Mouse (Mus musculus) limb, embryonic 11.5 days (tissue): ENCODE measurements at regions not wholly inside any gene's neighbourhood (a gene's known extent, or its start where the extent isn't known, plus 50 kb on each side); places are given as distances from the start of the nearest gene placed in this dataset.

ENCODE experiments used
- ATAC-seq: fragments of 200-750 bp; cut with Nextera tagmentation; 2 replicates; pipeline ENCODE4 v1.8.0; 2017; ENCODE audit warnings: low read depth; ENCODE audit not compliant: insufficient number of reproducible peaks, low FRiP score, low TSS enrichment
- DNase-seq: peaks from one replicate; pipeline ENCODE4 v3.0.0-alpha.2; 2015; ENCODE audit warnings: low spot score
- H3K27ac ChIP-seq: fragments of 300-500 bp; sonication (generic); replicated peaks from 2 replicates; pipeline ENCODE4 v1.5.1; 2014; ENCODE audit warnings: low read depth, mild to moderate bottlenecking, low read length
- H3K27me3 ChIP-seq: fragments of 300-500 bp; sonication (generic); 2 replicates; pipeline ENCODE4 v1.6.1; 2014; ENCODE audit warnings: mild to moderate bottlenecking, low read length, mixed read lengths; ENCODE audit not compliant: control insufficient read depth, insufficient read depth
- H3K36me3 ChIP-seq: fragments of 300-500 bp; sonication (generic); 2 replicates; pipeline ENCODE4 v1.6.1; 2014; ENCODE audit warnings: mild to moderate bottlenecking, low read length, moderate library complexity, mixed read lengths; ENCODE audit not compliant: control insufficient read depth, insufficient read depth
- H3K4me1 ChIP-seq: fragments of 300-500 bp; sonication (generic); 2 replicates; pipeline ENCODE4 v1.6.1; 2014; ENCODE audit warnings: low read length, mixed read lengths; ENCODE audit not compliant: control insufficient read depth, insufficient read depth
- H3K4me2 ChIP-seq: fragments of 300-500 bp; sonication (generic); 2 replicates; pipeline ENCODE4 v1.6.1; 2014; ENCODE audit warnings: low read depth, mild to moderate bottlenecking, moderate library complexity; ENCODE audit not compliant: severe bottlenecking
- H3K4me3 ChIP-seq: fragments of 300-500 bp; sonication (generic); 2 replicates; pipeline ENCODE4 v1.5.1; 2014; ENCODE audit warnings: low read depth, low read length
- H3K9ac ChIP-seq: fragments of 300-500 bp; sonication (generic); 2 replicates; pipeline ENCODE4 v1.6.1; 2014; ENCODE audit warnings: mild to moderate bottlenecking, low read length
- H3K9me3 ChIP-seq: fragments of 300-500 bp; sonication (generic); 2 replicates; pipeline ENCODE4 v1.6.1; 2016; ENCODE audit warnings: low read length; ENCODE audit not compliant: control insufficient read depth
- WGBS: fragments of 180-500 bp; shearing (Covaris S2); extraction: QIAGEN DNeasy Blood & Tissue Kit; methylation state at CpG from one replicate; pipeline ENCODE4 v1.1.7; 2014; 5-methylcytosine and 5-hydroxymethylcytosine counted together

DNA sequence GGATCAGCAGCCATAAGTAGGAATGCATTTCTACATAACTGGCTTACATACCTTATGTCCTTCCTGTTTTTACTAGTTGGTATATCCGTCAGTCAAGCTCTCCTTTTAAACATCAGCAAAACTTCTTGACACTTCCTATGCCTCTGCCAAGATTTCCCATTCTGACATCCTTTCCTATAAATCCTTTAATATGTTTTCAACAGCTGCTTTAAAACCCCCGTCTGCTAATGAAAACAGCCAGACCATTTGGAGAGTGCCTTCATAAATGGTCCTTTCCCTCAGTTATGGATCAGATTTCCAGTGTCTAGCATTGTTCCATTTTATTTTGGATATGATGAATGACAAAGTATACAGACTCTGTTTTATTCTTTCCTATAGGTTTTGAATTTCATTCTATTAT is 270.7 kb upstream of the Rgmb start:
- Histone ChIP-seq H3K36me3 (no peaks in the 10 kb centered on the region), H3K9ac (no peak overlapping the region), H3K4me2 (no peak overlapping the region), H3K4me1 (no peaks in the 10 kb centered on the region), H3K27me3 (no peaks in the 10 kb centered on the region), H3K4me3 (no peak overlapping the region), H3K9me3 (no peaks in the 10 kb centered on the region), H3K27ac (no peak overlapping the region)
- DNase-seq (no peak), ATAC-seq (no peak)
- 65% methylated on average over 2 of the region's 2 CpGs for WGBS

DNA sequence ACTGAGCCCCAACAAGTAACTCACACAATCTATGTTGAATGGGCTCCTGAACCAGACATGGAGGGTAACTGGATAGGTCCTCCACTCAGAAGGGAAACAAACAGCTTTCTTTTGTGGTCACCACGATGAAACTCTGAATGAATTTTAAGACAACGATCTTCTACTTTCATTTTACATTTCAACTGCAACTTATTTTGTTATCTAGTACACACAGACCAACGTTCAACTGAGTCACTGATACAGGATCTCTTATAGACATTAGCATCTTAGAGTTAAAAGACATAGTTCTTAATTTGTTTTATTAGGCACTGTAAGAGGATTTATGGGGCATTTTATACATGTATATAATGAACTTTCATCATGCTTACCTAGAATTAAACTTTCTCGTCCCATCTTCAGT is 262.1 kb upstream of the Rgmb start:
- Histone ChIP-seq H3K36me3 (no peaks in the 10 kb centered on the region), H3K27ac (no peak overlapping the region), H3K9ac (no peak overlapping the region), H3K4me3 (no peak overlapping the region), H3K4me2 (no peak overlapping the region), H3K27me3 (no peaks in the 10 kb centered on the region), H3K9me3 (no peaks in the 10 kb centered on the region), H3K4me1 (no peaks in the 10 kb centered on the region)
- DNase-seq (no peak), ATAC-seq (no peak)
- WGBS, result 85% methylated on average over 4 of the region's 4 CpGs

DNA sequence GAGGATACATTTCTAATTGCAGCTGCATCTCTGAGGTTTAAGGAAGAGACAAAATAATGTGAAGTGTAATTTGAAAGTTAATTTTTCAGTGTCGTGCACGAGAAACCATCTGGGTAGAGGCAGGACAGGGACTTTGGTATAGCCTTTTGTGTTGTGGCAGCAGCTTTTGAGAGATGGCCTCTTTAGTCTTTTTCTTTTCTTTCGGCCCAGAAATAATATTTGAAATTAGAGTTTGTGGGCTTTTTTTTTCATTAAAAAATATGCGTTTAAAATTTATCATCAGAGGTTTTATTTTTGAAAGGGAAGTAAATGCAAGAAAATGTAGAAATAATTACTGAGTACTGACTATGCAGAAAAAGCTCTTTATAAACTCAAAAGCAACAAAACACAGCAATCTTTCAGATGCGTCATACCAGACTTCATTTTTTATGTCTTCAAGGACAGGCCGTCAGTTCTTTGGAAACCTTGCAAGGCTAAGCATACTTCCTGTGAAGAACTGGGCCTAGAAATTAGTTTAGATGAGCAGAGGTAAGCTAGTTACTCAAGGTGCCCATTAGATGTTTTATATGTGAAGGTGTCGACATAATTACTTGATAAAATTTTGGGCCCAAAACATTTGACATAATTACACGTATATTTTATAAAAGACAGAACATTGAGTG is 258.9 kb upstream of the Rgmb start:
- Histone ChIP-seq H3K9me3 (no peaks in the 10 kb centered on the region), H3K4me1 (no peaks in the 10 kb centered on the region), H3K9ac (no peak overlapping the region), H3K27me3 (no peaks in the 10 kb centered on the region), H3K36me3 (no peaks in the 10 kb centered on the region), H3K4me3 (no peak overlapping the region), H3K27ac (no peak overlapping the region), H3K4me2 (no peak overlapping the region)
- ATAC-seq, result no peak
- 83% methylated on average over 8 of the region's 8 CpGs for WGBS
- no peak for DNase-seq

DNA sequence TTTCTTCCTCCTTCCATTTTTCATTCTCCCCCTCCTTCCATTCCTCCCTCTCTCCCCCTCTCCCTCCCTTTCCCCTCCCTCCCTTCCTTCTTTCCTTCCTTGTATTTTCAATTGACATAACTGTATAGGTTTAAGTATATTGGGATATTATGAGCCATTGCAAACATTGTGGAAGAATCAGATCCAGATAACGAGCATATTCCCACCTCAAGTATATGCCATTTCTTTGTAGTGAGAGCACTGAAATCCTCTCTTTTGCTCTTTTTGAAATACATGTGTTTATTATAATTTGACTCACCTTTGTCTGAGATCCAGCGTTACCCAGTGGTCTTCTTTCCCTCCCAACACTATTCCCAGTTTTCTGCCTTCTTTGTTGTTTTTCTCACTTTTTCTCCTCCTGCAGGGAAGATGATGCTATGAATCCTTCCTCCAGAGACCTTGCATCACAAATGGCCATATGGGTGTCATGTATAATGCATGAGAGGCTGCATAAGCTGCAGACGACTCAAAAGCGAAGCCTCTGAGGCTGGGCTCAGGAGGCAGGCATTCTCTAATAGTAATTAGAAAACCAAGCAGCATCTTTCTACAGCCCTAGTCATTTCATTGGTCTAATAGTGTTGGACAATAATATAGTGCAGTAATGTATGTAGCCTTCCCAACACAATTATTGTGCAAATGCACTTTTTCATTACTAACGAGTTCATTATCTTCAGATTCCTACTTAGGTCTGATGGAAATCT is 258.2 kb upstream of the Rgmb start:
- H3K27ac ChIP-seq, result no peak overlapping the region
- WGBS, result 67% methylated on average over 5 of the region's 5 CpGs
- H3K4me1 ChIP-seq, result no peaks in the 10 kb centered on the region
- no peak overlapping the region for H3K4me2 ChIP-seq
- ATAC-seq (no peak), DNase-seq (no peak)
- no peaks in the 10 kb centered on the region for H3K27me3 ChIP-seq
- no peak overlapping the region for H3K9ac ChIP-seq
- H3K36me3 ChIP-seq, result no peaks in the 10 kb centered on the region
- H3K9me3 ChIP-seq, result no peaks in the 10 kb centered on the region
- no peak overlapping the region for H3K4me3 ChIP-seq

DNA sequence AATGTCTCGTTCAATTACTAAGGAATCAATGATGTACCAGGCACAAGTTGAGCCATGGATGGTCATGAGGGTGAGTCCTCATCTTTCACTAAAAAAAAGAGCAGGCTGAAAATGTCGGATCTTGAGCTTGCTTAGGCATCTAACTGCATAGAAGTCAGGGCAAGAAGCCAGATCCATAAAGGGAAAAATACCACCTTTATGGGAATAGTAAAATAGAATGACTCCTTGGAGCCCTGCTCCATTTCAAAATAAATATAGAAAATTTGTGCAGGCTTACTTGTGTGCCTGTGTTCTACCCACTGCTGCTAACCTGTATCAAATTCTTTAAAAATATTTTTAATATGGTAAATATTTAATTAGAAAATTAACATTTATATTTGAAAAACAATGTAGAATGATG is 256.2 kb upstream of the Rgmb start:
- no peak overlapping the region for H3K4me3 ChIP-seq
- H3K4me1 ChIP-seq, result no peaks in the 10 kb centered on the region
- H3K27ac ChIP-seq, result no peak overlapping the region
- ATAC-seq (no peak), DNase-seq (no peak)
- no peaks in the 10 kb centered on the region for H3K36me3 ChIP-seq
- H3K4me2 ChIP-seq, result no peak overlapping the region
- 74% methylated on average over 2 of the region's 2 CpGs for WGBS
- H3K9me3 ChIP-seq, result no peaks in the 10 kb centered on the region
- H3K27me3 ChIP-seq, result no peaks in the 10 kb centered on the region
- H3K9ac ChIP-seq, result no peak overlapping the region

DNA sequence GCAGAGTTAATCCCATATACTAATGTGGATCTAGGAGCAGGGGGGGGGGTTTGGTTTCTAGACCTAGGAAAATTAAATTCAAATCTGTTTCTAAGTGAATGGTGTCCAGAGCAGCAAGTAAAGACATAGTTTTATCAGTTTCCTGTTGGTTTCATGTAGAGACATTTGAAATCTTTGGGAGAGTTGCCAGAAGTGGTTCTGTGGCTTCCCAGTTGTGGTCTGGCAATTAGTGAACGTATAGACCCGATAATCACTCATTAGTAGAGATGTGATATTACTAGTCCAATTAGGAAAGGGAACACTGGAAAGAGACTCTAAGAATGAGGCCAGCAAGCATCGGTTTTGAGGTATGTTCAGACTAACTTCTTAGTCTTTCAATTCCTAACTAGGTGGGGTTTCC is 252.0 kb upstream of the Rgmb start:
- H3K4me1 ChIP-seq, result no peaks in the 10 kb centered on the region
- H3K36me3 ChIP-seq, result no peaks in the 10 kb centered on the region
- H3K4me3 ChIP-seq, result no peak overlapping the region
- no peak for DNase-seq
- 76% methylated on average over 3 of the region's 3 CpGs for WGBS
- H3K9ac ChIP-seq, result no peak overlapping the region
- no peak overlapping the region for H3K4me2 ChIP-seq
- no peak for ATAC-seq
- H3K27ac ChIP-seq, result no peak overlapping the region
- H3K9me3 ChIP-seq, result no peaks in the 10 kb centered on the region
- H3K27me3 ChIP-seq, result no peaks in the 10 kb centered on the region

DNA sequence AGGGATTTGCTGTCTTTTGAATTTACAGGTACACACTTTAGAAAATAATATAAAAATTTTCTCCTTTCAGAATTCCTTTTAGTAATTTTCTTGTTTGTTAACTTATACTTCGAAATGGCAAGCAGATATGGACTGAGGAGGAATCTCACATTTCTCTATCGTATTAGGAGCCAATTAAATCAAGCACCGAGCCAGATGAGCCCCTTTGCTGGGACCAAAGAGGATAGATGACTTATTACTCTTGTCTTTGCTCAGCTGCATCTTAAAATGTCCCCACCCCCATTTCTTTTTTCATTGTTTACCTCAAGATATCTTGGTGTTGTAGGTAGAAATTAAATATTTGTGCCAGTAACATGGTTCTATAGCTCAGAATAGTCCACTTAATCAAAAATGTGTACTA is 247.7 kb upstream of the Rgmb start:
- DNase-seq, result no peak

DNA sequence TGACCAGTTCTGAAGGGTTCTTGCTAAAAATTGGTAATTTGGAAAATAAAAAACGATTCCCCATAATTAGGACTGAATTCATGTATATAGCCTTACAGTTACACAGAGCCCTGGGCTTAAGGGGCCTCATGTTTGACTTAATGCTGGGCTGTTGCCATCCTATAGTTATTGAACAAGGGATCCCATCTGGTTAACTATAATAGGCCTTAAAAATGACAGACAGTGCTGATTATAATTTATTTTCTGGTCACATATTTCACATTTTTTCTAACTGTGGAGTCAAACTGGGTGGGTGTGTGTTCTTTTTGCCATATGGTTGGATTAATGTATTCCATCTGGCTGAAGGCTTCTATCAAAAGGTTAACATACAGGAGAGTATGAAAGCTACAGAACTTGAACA is 238.5 kb upstream of the Rgmb start:
- ATAC-seq, result no peak; the same call in 1 of the 2 replicates

More for the DNA sequence above, 247.7 kb upstream of the Rgmb start:
- no peak for ATAC-seq
- Histone ChIP-seq H3K4me3 (no peak overlapping the region), H3K9me3 (no peaks in the 10 kb centered on the region), H3K4me2 (no peak overlapping the region), H3K9ac (no peak overlapping the region), H3K4me1 (no peaks in the 10 kb centered on the region), H3K27ac (no peak overlapping the region), H3K27me3 (no peaks in the 10 kb centered on the region), H3K36me3 (no peaks in the 10 kb centered on the region)
- WGBS, result 85% methylated on average over 3 of the region's 3 CpGs

More for the DNA sequence above, 238.5 kb upstream of the Rgmb start:
- no peaks in the 10 kb centered on the region for H3K36me3 ChIP-seq
- no peak for DNase-seq
- WGBS, result 52% methylated on average over 1 of the region's 1 CpGs
- H3K27ac ChIP-seq, result no peak overlapping the region
- no peaks in the 10 kb centered on the region for H3K27me3 ChIP-seq
- no peaks in the 10 kb centered on the region for H3K4me1 ChIP-seq
- H3K4me2 ChIP-seq, result no peak overlapping the region
- no peaks in the 10 kb centered on the region for H3K9me3 ChIP-seq
- no peak overlapping the region for H3K4me3 ChIP-seq
- H3K9ac ChIP-seq, result no peak overlapping the region
